Mouse (Mus musculus) monocyte, adult 59 days (primary cell): ENCODE results near the gene Hydin. TPM values are rescaled to one million over a fixed set of nuclear protein-coding genes. Genes with fewer than 3 reads are reported as not detected.

Source experiments
- total RNA-seq, 2 experiments: library from RNA; stranded (reverse); gene quantifications; one replicate each; pipeline ENCODE4 v1.2.4; 2023

Hydin gene
- total RNA-seq, result not detected

DNA sequence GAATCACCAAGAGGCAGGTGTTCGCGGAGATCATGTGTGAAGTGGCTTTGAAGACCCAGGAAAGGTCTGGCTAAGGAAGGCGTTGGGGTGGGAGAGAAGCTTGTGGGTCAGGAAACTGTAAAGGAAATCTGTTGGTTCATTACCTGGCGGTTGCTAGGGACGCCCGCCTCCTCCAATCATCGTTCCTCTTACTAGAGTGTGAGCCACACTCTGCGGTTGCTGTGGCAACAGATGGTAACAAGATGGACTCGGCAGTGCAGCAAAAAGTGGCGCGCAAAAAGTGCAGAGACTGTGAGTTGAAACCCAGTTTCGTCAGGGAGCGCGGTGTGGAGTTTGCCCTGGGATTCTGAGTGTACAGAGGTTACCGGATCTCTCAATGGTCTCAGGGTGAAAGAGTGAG is at the start of gene Hydin:
Hydin (plus strand) TSS at position 237 of the 400 bp plus-strand sequence.

DNA sequence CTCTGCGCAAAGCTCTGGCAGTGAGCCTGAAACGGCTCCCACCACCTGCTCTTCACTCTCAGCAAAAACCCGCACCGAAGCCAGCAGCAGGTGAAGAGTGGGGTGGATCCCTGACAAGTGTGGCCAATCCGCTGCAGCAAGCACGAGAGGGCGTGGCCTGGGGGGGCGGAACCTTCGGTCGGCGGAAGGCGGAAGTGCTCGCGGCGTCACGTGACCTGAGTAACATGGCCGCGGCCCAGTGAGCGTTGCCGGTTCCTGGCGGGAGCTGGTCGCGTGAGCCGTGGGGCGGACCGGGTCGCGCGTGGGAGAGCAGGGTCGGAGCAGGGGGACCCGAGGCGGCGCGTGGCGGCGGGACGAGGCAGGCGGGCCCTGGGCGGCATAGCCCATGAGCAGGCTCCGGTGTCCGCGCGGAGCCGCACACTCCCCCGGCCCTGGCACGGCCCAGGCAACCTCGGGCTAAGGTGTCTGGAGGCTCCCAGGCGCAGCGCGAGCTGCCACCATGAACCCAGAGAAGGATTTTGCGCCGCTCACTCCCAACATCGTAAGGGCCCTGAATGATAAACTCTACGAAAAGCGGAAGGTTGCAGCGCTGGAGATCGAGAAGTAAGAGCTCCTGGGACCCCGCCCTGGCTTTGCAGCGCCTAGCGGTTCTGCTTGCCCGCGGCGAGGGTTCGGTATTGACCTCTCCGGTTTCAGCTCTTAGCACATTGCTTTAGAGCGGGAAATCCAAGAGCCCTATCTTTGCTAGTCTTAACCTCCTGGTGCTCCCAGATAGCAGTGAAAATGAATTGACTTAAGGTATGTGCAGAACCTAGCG is 351.8 kb downstream of the Hydin start, which contains the start of gene Vac14:
Vac14 (plus strand) TSS at position 195 of the 817 bp plus-strand sequence.

Other genes starting within 250 kb of the Hydin start
- under 1 TPM in 1 of 2 experiments, not detected in 1; 0.47 TPM for gene Chst4, start 227.2 kb upstream of the Hydin start, total RNA-seq
- under 1 TPM in 1 of 2 experiments, not detected in 1; 0.43 TPM for gene Zfp612, start 187.2 kb upstream of the Hydin start, total RNA-seq
- not detected for gene Gm21964, start 165.8 kb upstream of the Hydin start, total RNA-seq
- not detected for gene Gm17720, start 164.2 kb upstream of the Hydin start, total RNA-seq
- gene Calb2, start 98.8 kb upstream of the Hydin start, total RNA-seq, result not detected
- gene Cmtr2, start 51.3 kb upstream of the Hydin start, total RNA-seq, result 1 to 10 TPM; 5.6 to 6.1 TPM